Mouse (Mus musculus) liver, embryonic 14.5 days (tissue): ENCODE data around the gene Rassf4. TPM values are rescaled to one million over a fixed set of nuclear protein-coding genes. Genes with fewer than 3 reads are reported as not detected.

Experiments used
- ATAC-seq: fragments of 200-750 bp; cut with Nextera tagmentation; 2 replicates; pipeline ENCODE4 v1.8.0; 2017; ENCODE audit warnings: moderate number of reproducible peaks, mild to moderate bottlenecking, moderate library complexity; ENCODE audit not compliant: insufficient read depth
- DNase-seq, 3 experiments: peaks; one replicate each; pipeline ENCODE4 v3.0.0-alpha.2; 2012 to 2013; ENCODE audit warnings: low read depth in 3 of 3, low spot score in 3 of 3
- H3K27ac ChIP-seq: fragments of 300-500 bp; sonication (generic); 2 replicates; pipeline ENCODE4 v1.5.1; 2014; ENCODE audit warnings: moderate library complexity, mild to moderate bottlenecking, control low read depth, inconsistent platforms
- H3K27me3 ChIP-seq: fragments of 300-500 bp; sonication (generic); 2 replicates; pipeline ENCODE4 v1.6.1; 2014; ENCODE audit warnings: mild to moderate bottlenecking, low read length, moderate library complexity; ENCODE audit not compliant: control insufficient read depth, insufficient read depth
- H3K36me3 ChIP-seq: fragments of 300-500 bp; sonication (generic); replicated peaks from 2 replicates; pipeline ENCODE4 v1.6.1; 2014; ENCODE audit warnings: low read depth; ENCODE audit not compliant: control insufficient read depth, insufficient read depth
- H3K4me1 ChIP-seq, 2 experiments: fragments of 200-500 bp in 1 of 2; fragments of 300-500 bp in 1 of 2; sonication (generic) in 1 of 2; replicated peaks; 2 replicates each; pipeline ENCODE4 v1.6.1; 2012 to 2014; ENCODE audit warnings: antibody characterized with exemption in 1 of 2, inconsistent platforms in 1 of 2, low read length in 1 of 2; ENCODE audit not compliant: control insufficient read depth in 2 of 2, insufficient read depth in 2 of 2
- H3K4me2 ChIP-seq: fragments of 300-500 bp; sonication (generic); 2 replicates; pipeline ENCODE4 v1.6.1; 2014; ENCODE audit warnings: low read depth, mild to moderate bottlenecking, control low read depth, moderate library complexity
- H3K4me3 ChIP-seq, 2 experiments: fragments of 200-500 bp in 1 of 2; fragments of 300-500 bp in 1 of 2; sonication (generic) in 1 of 2; 2 replicates each; pipeline ENCODE4 v1.5.1; 2012 to 2014; ENCODE audit warnings: low read depth in 2 of 2, low read length in 2 of 2, mild to moderate bottlenecking in 2 of 2, control low read depth in 1 of 2, inconsistent platforms in 1 of 2, moderate library complexity in 1 of 2; ENCODE audit not compliant: insufficient read depth in 1 of 2
- H3K9ac ChIP-seq: fragments of 300-500 bp; sonication (generic); replicated peaks from 2 replicates; pipeline ENCODE4 v1.6.1; 2014; ENCODE audit warnings: mild to moderate bottlenecking, control low read depth, moderate library complexity
- H3K9me3 ChIP-seq: fragments of 300-500 bp; sonication (generic); 2 replicates; pipeline ENCODE4 v1.6.1; 2016; ENCODE audit warnings: low read length, mixed read lengths; ENCODE audit not compliant: control insufficient read depth
- CTCF ChIP-seq: IDR thresholded peaks from 2 replicates; pipeline ENCODE4 v1.5.1; 2016; ENCODE audit warnings: antibody characterized with exemption, low read depth, control low read depth
- EP300 ChIP-seq: IDR thresholded peaks from 2 replicates; pipeline ENCODE4 v1.6.1; 2016; ENCODE audit warnings: antibody characterized with exemption, low read depth
- WGBS: fragments of 180-500 bp; shearing (Covaris S2); extraction: QIAGEN DNeasy Blood & Tissue Kit; methylation state at CpG from one replicate; pipeline ENCODE4 v1.1.7; 2014; ENCODE audit not compliant: insufficient replicate concordance; 5-methylcytosine and 5-hydroxymethylcytosine counted together
- polyA plus RNA-seq, 2 experiments: library from polyadenylated mRNA; depleted of rRNA in 1 of 2; stranded (reverse) in 1 of 2; unstranded in 1 of 2; fragments of >200 nt; fragmentation: Nextera tagmentation in 1 of 2; extraction: Ambion mirVana in 1 of 2; gene quantifications; 2 replicates each; pipeline versions ENCODE4 v1.2.1 to v1.2.3; 2012 to 2014

Gene Rassf4
- polyA plus RNA-seq, 2 experiments, result 1.9 to 6.7 TPM

DNA sequence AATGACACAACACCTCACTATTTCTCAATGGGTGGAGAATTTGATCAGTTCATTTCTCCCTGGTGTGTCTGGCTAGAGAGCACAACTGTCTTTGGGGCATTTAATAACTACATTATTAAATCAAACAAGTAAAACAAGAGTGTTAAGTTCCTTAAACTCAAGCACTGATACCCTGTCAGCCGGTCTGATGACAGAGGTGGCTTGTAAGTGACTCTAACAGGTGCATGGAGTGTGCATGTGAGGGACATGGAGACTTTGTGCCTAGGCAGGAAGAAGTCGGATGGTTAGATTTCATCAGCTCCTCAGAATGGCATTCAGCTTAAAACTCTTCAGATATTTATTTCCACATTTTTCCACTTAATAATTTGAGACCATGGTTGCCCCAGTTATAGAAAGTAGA is 10.4 kb downstream of the Rassf4 start:
- no peaks in the 10 kb centered on the region for H3K27me3 ChIP-seq
- no peaks in the 10 kb centered on the region for H3K36me3 ChIP-seq
- no peak overlapping the region for H3K27ac ChIP-seq
- ATAC-seq (no peak), DNase-seq (no peak)
- no peaks in the 10 kb centered on the region for H3K4me1 ChIP-seq
- no peaks in the 10 kb centered on the region for H3K9me3 ChIP-seq
- TF ChIP-seq EP300 (no peak), CTCF (no peak)
- no peak overlapping the region for H3K4me3 ChIP-seq
- no peak overlapping the region for H3K4me2 ChIP-seq
- 61% methylated on average over 2 of the region's 2 CpGs for WGBS
- no peak overlapping the region for H3K9ac ChIP-seq

- Histone ChIP-seq H3K4me1 (peaks cover 0 to 3% of the 10 kb centered on the region in 2 experiments; a peak in 2 of 4 replicates), H3K27ac (no peak overlapping the region), H3K4me2 (no peak overlapping the region), H3K4me3 (no peak overlapping the region), H3K27me3 (no peaks in the 10 kb centered on the region), H3K9ac (no peak overlapping the region), H3K36me3 (no peaks in the 10 kb centered on the region), H3K9me3 (no peaks in the 10 kb centered on the region)
- ATAC-seq, result no peak
- WGBS, result 52% methylated on average over 9 of the region's 9 CpGs
- TF ChIP-seq CTCF (peak; percentile 68), EP300 (no peak)
- peak in 1 of 3 experiments; percentile 30 for DNase-seq
These were observed 19.9 kb downstream of the Rassf4 start for GRCm38 (mm10) chr6:116653684-116654454.

GRCm38 (mm10) chr6:116653191-116653590 is 20.6 kb downstream of the Rassf4 start:
- TF ChIP-seq CTCF (no peak), EP300 (no peak)
- no peak for ATAC-seq
- H3K27ac ChIP-seq, result no peak overlapping the region

GRCm38 (mm10) chr6:116651437-116652118 is 22.2 kb downstream of the Rassf4 start:
- no peaks in the 10 kb centered on the region for H3K9me3 ChIP-seq
- H3K4me2 ChIP-seq, result peak overlapping the region; percentile 39
- TF ChIP-seq EP300 (no peak), CTCF (peak; percentile 55)
- H3K9ac ChIP-seq, result no peak overlapping the region
- H3K36me3 ChIP-seq, result no peaks in the 10 kb centered on the region
- DNase-seq (no peak), ATAC-seq (no peak)
- no peaks in the 10 kb centered on the region for H3K27me3 ChIP-seq
- H3K4me3 ChIP-seq, result peak overlapping the region in 1 of 2 experiments; percentile 28; a peak in 2 of 4 replicates
- H3K27ac ChIP-seq, result no peak overlapping the region
- peaks cover 0 to 3% of the 10 kb centered on the region in 2 experiments; a peak in 2 of 4 replicates for H3K4me1 ChIP-seq
- 36% methylated on average over 20 of the region's 20 CpGs for WGBS

More at GRCm38 (mm10) chr6:116653191-116653590, 20.6 kb downstream of the Rassf4 start:
- Histone ChIP-seq H3K9me3 (no peaks in the 10 kb centered on the region), H3K36me3 (no peaks in the 10 kb centered on the region), H3K4me1 (peaks cover 0 to 3% of the 10 kb centered on the region in 2 experiments; a peak in 2 of 4 replicates), H3K4me2 (no peak overlapping the region), H3K27me3 (no peaks in the 10 kb centered on the region), H3K9ac (no peak overlapping the region), H3K4me3 (no peak overlapping the region)
- WGBS, result 54% methylated on average over 3 of the region's 3 CpGs
- no peak for DNase-seq

DNA sequence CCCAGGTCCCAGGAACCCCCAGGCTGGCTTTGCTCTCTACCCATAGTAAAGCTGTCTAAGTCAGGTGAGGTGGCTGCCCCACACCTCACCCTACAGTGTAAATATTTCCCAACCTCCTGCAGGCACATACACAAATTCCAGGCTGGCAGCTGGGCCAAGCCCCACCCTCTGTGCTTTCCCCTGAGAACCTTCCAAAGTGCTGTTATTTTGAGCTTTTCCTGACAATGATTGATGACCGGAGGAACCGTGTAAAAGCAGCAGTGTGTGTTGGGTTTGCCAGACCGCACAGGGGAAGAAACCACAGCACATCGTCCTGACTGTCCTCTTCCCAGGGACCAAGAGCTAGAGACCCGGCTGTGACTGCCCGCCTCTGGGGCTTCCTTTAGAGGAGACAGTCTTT is 23.3 kb downstream of the Rassf4 start, which contains the start of gene Depp1:
Depp1 (plus strand) TSS at position 204 of the 400 bp plus-strand sequence.
- H3K4me2 ChIP-seq, result peak within 1 kb of the TSS; percentile 39

More for the DNA sequence above, 23.3 kb downstream of the Rassf4 start, which contains the start of gene Depp1:
- H3K9me3 ChIP-seq, result no peaks in the 10 kb centered on the region
- H3K4me3 ChIP-seq, result peak within 1 kb of the TSS; percentile 28 to 33
- no peaks in the 10 kb centered on the region for H3K27me3 ChIP-seq
- H3K36me3 ChIP-seq, result no peaks in the 10 kb centered on the region
- WGBS, result 6% methylated on average over 6 of the region's 6 CpGs
- no peak within 1 kb of the TSS for H3K27ac ChIP-seq
- H3K9ac ChIP-seq, result no peak within 1 kb of the TSS
- peak; percentile 71 for ATAC-seq
- TF ChIP-seq EP300, result no peak
- no peak for TF ChIP-seq CTCF
- DNase-seq, result no peak
- peaks cover 0 to 3% of the 10 kb centered on the region in 2 experiments; a peak in 2 of 4 replicates for H3K4me1 ChIP-seq
